Comparison of ENCODE assay signal across 8 mouse cellular contexts in the genomic region with DNA sequence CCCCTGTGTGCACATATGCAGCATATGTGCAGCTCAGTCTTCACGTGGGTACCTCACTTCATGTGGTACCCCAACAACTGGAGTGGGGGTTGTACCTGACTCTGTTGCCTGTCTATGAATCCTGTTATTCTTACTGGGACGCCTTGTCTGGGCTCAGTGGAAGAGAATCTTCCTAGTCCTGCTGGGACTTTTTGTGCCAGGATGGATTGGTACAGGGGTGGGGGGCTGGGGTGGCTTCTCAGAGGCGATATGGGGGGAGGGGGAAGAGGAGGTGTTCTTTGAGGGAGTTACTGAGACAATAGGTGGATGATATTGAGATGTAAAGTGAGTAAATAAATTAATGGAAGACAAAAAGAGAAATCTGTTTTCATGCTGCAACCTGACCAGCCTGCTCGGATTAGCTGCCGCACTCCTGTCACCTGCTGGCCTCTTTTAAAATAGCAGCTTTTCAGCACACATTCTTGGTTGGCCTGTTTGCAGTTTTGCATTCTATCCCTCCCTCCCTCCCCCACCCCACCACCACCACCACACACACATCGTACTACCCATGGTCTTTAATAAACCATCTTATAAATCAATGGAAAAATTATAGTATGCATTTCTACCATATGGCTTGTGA.
A peak's percentile ranks its signal among the peaks of the same experiment; 100 is the strongest.
DNase-seq lines count a peak whose midpoint lies in the region; ATAC-seq and TF ChIP-seq lines count a peak whose summit lies in the region.

No protein-coding gene starts in this region.

- ATAC-seq in midbrain, embryonic 15.5 days (replicated peaks): peak; percentile 71

- no peak for DNase-seq in gastrocnemius, adult 2 months
- no peak for DNase-seq in gastrocnemius, postnatal 10 days
- DNase-seq in lung, postnatal 10 days: peak; percentile 6
- DNase-seq in lung, postnatal 36 days: no peak
- peak; percentile 5 for DNase-seq in embryo, embryonic 9.5 days (ENCODE audit: extremely low spot score)
- no peak for DNase-seq in frontal cortex, postnatal 36 days (ENCODE audit: low spot score in 2 of 2)
- DNase-seq in gastrocnemius, adult 8-10 months (ENCODE audit: low spot score in 2 of 2): no peak

- no peaks in the 10 kb centered on the region for H3K9me3 ChIP-seq in midbrain, embryonic 15.5 days

- no peak overlapping the region for H3K4me3 ChIP-seq in gastrocnemius, adult 2 months
- no peak overlapping the region for H3K4me3 ChIP-seq in midbrain, embryonic 15.5 days

- H3K36me3 ChIP-seq in midbrain, embryonic 15.5 days (replicated peaks): no peaks in the 10 kb centered on the region

- TF ChIP-seq CTCF in gastrocnemius, adult 2 months (IDR thresholded peaks at IDR 0.05): peak; percentile 51

- no peak overlapping the region for H3K9ac ChIP-seq in midbrain, embryonic 15.5 days

- H3K4me1 ChIP-seq in midbrain, embryonic 15.5 days: no peaks in the 10 kb centered on the region

- intact Hi-C loops in gastrocnemius, adult 2 months (cut with DNase I): no loop called here

- no peak overlapping the region for H3K27ac ChIP-seq in gastrocnemius, adult 2 months
- H3K27ac ChIP-seq in midbrain, embryonic 15.5 days: no peak overlapping the region

- no peaks in the 10 kb centered on the region for H3K27me3 ChIP-seq in midbrain, embryonic 15.5 days (replicated peaks)

- H3K4me2 ChIP-seq in midbrain, embryonic 15.5 days: no peak overlapping the region

- WGBS in midbrain, embryonic 15.5 days: 50% methylated on average over 6 of the region's 6 CpGs

Comparison
In these comparisons a context has a peak if more than half of its experiments do, and no peak if none do; other contexts are left out.
1. DNase-seq: peak in lung, postnatal 10 days (single experiment) and embryo, embryonic 9.5 days (single experiment); none in gastrocnemius, adult 2 months (single experiment), gastrocnemius, postnatal 10 days (single experiment), lung, postnatal 36 days (single experiment), frontal cortex, postnatal 36 days (0 of 2) and gastrocnemius, adult 8-10 months (0 of 2).